Mouse (Mus musculus): ENCODE measurements at regions not wholly inside any gene's neighbourhood (a gene's known extent, or its start where the extent isn't known, plus 50 kb on each side); places are given as distances from the start of the nearest gene placed in this dataset.

DNA sequence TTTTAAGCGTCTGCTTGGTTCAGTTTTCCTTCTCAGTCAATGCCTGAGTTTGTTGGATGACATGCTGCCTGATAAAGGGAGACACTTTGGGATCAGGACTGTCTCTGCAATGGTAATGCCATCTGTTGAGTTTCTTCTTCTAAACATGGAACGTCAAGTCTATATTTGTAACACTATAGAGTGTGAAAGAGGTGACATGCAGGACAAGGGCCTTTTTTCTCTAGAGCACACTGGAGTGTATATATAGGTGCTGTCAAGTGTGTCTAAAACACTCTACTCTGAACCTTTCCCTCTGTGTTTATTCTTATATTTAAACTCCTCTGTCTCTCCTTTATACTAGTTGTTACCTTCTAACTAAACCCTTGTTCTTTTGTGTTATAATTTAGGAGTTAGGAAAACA is 299.6 kb downstream of the Epha7 start:
- Histone ChIP-seq H3K27ac (replicated peaks) (no peak overlapping the region), H3K27me3 (no peaks in the 10 kb centered on the region), H3K4me3 (no peak overlapping the region), H3K9me3 (no peaks in the 10 kb centered on the region), H3K36me3 (no peaks in the 10 kb centered on the region), H3K4me1 (replicated peaks) (no peaks in the 10 kb centered on the region; the same call in 1 of the 2 replicates), H3K4me2 (no peak overlapping the region), H3K9ac (no peak overlapping the region)
- ATAC-seq (ENCODE audit: low FRiP score, low read depth), result no peak
- WGBS, result 84% methylated on average over 2 of the region's 2 CpGs

DNA sequence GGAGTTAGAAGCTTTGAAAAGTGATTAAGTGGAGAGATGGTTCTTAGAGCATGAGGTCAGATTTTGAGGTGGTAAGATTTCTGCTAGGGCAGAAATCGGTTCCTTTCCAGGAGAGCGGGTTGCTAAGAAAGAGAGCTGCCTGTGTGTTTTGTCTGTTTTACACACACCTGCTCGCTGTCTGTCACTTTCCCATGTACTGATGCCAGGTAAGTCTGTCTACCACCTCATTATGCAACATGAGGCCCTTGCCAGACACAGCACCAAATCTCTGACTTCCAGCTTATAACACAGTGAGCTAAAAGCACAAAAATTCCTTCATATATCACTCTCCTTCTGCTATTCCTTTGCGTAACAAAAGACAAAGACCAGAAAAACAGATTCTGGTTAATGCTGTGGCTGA is 304.1 kb downstream of the Epha7 start:
- Histone ChIP-seq H3K4me1 (replicated peaks) (no peaks in the 10 kb centered on the region; the same call in 1 of the 2 replicates), H3K9ac (no peak overlapping the region), H3K9me3 (no peaks in the 10 kb centered on the region), H3K36me3 (no peaks in the 10 kb centered on the region), H3K27ac (replicated peaks) (no peak overlapping the region), H3K4me2 (no peak overlapping the region), H3K27me3 (no peaks in the 10 kb centered on the region), H3K4me3 (no peak overlapping the region)
- WGBS, result 94% methylated on average over 4 of the region's 4 CpGs
- ATAC-seq (ENCODE audit: low FRiP score, low read depth), result no peak

DNA sequence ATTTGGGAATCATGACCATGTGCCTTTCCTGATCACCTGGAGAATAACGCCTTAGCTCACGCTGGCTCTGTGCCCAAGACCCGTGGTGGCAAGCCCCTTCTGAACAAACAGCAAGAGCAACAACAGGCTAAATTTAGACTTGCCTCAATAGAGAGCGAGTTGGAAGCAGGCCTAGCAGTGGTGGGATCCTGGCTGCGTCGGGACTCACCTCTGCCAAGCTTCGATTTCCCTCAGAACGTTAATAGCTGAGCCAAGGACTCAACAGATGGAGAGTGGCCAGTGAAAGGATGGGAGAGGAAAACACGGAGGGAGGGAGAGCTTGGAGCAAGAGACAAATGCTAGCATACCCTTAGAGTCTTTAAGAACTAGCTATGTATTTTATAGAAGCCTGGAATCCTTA is 305.0 kb downstream of the Epha7 start:
- Histone ChIP-seq H3K9me3 (no peaks in the 10 kb centered on the region), H3K36me3 (no peaks in the 10 kb centered on the region), H3K9ac (no peak overlapping the region), H3K4me3 (no peak overlapping the region), H3K4me2 (no peak overlapping the region), H3K27me3 (no peaks in the 10 kb centered on the region), H3K27ac (replicated peaks) (no peak overlapping the region), H3K4me1 (replicated peaks) (no peaks in the 10 kb centered on the region; the same call in 1 of the 2 replicates)
- 54% methylated on average over 9 of the region's 9 CpGs for WGBS
- peak; percentile 92 for ATAC-seq (ENCODE audit: low FRiP score, low read depth)

DNA sequence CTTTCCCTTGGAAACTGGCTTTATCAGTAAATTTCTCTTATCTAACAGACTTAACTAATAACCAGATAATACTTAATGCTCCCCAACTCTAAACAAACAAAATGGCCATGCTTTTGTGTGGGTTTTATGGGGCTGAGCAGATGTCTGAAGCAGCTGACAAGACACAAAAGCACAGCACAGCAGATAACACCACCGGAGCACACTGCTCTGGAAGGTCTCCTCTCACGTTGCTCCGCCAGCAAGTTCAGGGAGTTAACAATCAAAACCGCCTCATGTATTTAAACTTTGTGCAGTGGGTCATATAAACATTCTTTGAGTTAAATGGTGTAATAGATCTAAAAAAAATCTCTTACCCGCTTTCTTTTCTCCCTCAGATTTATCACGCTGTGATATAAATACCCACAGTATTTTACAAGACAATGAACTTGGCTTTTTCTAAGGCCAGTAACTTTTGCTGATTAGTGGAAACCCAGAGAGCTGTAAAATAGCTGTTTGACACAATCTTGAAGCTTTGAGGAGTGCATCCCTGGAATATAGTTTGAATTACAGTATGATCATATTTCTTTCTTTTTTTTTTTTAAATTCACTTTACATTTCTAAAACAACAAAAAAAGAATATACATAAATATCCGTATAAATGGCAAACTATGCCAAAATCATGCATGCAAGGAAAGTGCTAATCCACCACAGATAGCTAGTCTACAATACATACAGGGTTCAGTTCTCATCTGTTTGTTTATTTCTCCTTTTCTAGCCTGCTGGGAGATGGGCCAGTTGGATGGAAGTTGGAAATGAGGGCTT is 305.9 kb downstream of the Epha7 start:
- Histone ChIP-seq H3K4me3 (no peak overlapping the region), H3K9ac (no peak overlapping the region), H3K27ac (replicated peaks) (no peak overlapping the region), H3K27me3 (no peaks in the 10 kb centered on the region), H3K36me3 (no peaks in the 10 kb centered on the region), H3K4me2 (no peak overlapping the region), H3K4me1 (replicated peaks) (no peaks in the 10 kb centered on the region; the same call in 1 of the 2 replicates), H3K9me3 (no peaks in the 10 kb centered on the region)
- ATAC-seq (ENCODE audit: low FRiP score, low read depth), result no peak
- 30% methylated on average over 7 of the region's 7 CpGs for WGBS

DNA sequence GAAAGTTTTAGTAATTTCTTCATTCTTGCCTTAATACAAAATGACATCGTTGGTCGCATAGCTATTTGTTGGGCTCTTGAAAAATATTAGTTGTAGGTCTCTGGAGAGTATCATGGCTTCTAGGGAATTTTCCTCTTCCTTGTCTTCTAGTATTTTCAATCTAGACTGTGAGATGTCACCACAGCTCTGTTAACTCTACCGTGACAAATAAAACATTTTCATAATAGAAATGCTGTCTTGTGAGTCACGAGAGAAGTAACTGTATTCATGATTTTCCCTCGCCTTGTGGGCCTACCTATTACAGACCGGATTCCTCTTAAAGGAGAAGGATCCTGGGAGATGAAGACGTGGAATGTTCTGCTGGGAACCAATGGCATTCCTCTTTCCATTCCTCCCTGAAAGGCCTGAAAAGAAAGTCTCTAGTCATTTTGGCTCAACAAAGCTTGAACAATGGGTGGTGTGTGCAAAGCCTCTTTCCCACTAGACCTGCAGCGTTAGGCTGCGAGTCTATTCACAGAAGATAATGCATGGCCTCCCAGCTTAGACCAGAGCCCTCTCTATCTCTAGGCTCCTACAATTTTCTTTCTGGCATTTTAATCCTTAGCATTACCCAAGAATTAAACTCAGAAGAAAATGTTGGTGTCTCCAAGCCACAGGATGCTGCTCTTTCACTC is 306.7 kb downstream of the Epha7 start:
- H3K36me3 ChIP-seq, result no peaks in the 10 kb centered on the region
- no peak overlapping the region for H3K27ac ChIP-seq (replicated peaks)
- ATAC-seq (ENCODE audit: low FRiP score, low read depth), result no peak
- H3K4me3 ChIP-seq, result no peak overlapping the region
- no peak overlapping the region for H3K9ac ChIP-seq
- H3K4me2 ChIP-seq, result no peak overlapping the region
- no peaks in the 10 kb centered on the region for H3K9me3 ChIP-seq
- WGBS, result 36% methylated on average over 9 of the region's 9 CpGs
- H3K27me3 ChIP-seq, result no peaks in the 10 kb centered on the region
- H3K4me1 ChIP-seq (replicated peaks), result no peaks in the 10 kb centered on the region; the same call in 1 of the 2 replicates

DNA sequence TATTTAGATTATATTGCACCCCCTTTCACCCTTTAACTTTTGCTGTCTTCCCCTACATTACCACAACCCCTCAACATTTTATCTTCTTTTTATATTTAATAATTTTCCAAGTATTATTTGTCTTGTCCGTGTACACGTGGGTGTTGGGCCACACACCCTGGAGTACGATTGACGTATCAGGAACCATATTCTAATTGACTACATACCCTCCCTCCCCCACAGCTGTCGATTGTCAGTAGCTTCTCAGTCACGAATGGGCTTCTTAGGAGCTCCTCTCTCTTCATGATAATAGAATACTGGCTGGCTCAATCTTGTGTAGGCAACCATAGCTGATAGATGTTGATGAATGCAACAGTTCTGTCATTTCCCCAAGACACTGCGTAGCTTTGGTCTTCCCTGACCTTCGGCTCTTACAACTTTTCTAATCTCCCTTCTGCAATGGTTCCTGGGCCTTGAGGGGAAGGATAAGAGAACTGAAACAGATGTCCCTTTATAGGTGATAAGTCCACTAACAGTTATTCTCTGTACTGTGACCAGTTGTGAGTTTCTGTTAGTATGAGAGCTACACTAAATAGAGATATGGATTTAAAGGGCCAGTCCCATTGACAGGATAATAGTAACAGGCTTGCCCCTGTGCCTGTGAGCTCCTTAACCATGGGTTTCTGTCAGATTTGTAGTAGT is 310.9 kb downstream of the Epha7 start:
- H3K9me3 ChIP-seq, result no peaks in the 10 kb centered on the region
- no peak overlapping the region for H3K4me2 ChIP-seq
- 91% methylated on average over 8 of the region's 8 CpGs for WGBS
- no peak for ATAC-seq (ENCODE audit: low FRiP score, low read depth)
- no peak overlapping the region for H3K4me3 ChIP-seq
- no peak overlapping the region for H3K27ac ChIP-seq (replicated peaks)
- no peaks in the 10 kb centered on the region for H3K4me1 ChIP-seq (replicated peaks)
- no peak overlapping the region for H3K9ac ChIP-seq
- H3K36me3 ChIP-seq, result no peaks in the 10 kb centered on the region
- no peaks in the 10 kb centered on the region for H3K27me3 ChIP-seq

DNA sequence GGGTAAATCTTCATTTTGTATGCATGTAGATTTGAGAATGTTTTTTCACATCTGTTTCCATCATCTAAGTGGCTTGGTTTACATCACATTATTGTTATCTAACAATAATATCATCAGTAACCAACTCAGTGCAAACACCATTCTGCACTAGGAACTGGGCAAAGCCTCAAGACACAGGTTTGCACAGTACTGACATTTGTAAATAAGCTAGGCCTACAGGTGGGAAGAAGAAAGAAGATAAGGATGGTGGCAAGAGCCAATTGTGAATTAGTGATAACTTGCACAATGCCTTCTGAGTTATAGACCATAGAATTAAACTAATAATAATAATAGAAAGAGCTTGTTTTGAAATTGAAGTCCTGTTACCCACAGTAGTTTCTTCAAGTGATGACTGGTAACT is 317.6 kb downstream of the Epha7 start:
- no peak for ATAC-seq (ENCODE audit: low FRiP score, low read depth)
- H3K4me2 ChIP-seq, result no peak overlapping the region
- H3K27me3 ChIP-seq, result no peaks in the 10 kb centered on the region
- no peak overlapping the region for H3K9ac ChIP-seq
- no peaks in the 10 kb centered on the region for H3K4me1 ChIP-seq (replicated peaks)
- H3K4me3 ChIP-seq, result no peak overlapping the region
- H3K36me3 ChIP-seq, result no peaks in the 10 kb centered on the region
- H3K9me3 ChIP-seq, result no peaks in the 10 kb centered on the region
- H3K27ac ChIP-seq (replicated peaks), result no peak overlapping the region

DNA sequence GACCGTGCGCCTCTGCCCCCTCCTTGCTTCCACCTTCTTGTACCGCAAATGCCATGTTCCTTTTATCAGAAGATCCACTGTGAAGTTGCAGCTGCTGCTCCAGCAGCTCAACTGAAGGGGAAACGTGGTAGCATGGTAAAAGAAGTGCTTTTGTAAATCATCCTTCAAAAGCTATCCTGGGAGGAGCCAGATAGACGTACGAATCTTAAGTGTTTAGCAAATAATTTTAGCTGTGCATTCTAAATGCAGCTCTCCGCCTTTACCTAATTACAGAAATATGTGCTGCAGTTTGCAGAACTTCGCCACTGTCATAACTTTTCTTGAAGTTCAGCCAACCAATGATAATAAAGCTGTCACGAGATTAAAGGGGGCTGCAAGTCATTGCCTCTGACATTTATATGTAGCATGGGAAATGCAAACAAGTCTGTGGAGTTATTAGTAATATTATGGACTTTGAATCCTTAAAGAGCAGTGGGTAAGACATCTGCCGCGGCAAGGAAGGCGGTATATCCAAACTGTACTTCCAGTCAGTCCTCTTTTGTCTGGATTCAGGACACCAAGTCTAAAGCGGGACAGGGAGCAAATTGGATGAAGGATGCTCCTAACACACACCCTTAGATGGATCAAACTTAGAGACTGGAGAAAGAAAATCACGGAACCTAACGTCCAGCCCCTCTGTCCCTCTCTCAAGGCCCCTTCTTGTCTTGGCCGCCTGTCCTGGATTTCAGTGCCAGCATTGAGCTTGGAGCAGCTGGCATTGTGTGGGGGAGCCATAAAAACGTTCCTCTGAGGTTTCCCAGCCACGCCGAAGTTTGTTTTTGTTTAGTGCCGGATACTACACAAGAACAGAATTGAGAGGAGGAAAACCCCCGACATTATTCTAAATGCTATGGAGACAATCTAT is 320.7 kb downstream of the Epha7 start:
- Histone ChIP-seq H3K9ac (no peak overlapping the region), H3K27me3 (no peaks in the 10 kb centered on the region), H3K4me3 (no peak overlapping the region), H3K36me3 (no peaks in the 10 kb centered on the region), H3K9me3 (no peaks in the 10 kb centered on the region), H3K27ac (replicated peaks) (no peak overlapping the region), H3K4me2 (no peak overlapping the region), H3K4me1 (replicated peaks) (no peaks in the 10 kb centered on the region)
- no peak for ATAC-seq (ENCODE audit: low FRiP score, low read depth)
- 66% methylated on average over 21 of the region's 21 CpGs for WGBS

DNA sequence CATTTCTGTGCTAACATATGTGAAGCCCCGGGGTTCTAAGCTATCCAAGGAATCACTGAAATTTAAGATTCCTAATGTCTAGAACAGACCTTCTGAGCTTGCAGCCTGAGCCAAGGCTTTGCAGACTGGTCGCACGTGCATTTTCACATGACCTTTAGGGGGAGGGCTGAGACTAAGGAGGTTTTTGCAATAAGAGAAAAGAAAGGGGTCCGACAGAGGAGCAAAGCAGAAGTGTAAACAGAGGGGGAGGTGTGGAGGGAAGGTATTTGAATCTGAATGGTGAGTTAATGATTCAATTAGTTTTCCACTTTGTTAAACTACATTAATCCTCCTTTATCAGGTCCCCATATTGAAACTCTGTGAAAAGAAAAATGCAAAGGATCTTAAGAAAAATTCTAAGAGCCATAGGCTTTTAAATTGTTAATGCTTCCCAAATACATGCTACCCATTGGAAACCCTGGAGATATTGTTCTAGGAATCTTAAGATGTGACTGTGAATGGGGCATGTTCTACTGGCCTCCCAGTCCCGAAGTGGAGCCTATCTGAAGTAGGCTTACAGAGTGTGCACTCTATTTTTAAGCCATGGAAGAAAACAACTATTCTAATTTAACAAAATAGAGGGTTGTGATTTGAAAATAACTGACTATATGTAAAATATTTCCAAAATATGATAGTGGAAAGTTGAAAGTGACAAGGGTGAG is 322.9 kb downstream of the Epha7 start:
- H3K27ac ChIP-seq (replicated peaks), result no peak overlapping the region
- H3K4me3 ChIP-seq, result no peak overlapping the region
- WGBS, result 18% methylated on average over 5 of the region's 5 CpGs
- H3K9me3 ChIP-seq, result no peaks in the 10 kb centered on the region
- no peaks in the 10 kb centered on the region for H3K36me3 ChIP-seq
- no peak overlapping the region for H3K4me2 ChIP-seq
- H3K4me1 ChIP-seq (replicated peaks), result no peaks in the 10 kb centered on the region
- H3K27me3 ChIP-seq, result no peaks in the 10 kb centered on the region
- no peak for ATAC-seq (ENCODE audit: low FRiP score, low read depth)
- H3K9ac ChIP-seq, result no peak overlapping the region

DNA sequence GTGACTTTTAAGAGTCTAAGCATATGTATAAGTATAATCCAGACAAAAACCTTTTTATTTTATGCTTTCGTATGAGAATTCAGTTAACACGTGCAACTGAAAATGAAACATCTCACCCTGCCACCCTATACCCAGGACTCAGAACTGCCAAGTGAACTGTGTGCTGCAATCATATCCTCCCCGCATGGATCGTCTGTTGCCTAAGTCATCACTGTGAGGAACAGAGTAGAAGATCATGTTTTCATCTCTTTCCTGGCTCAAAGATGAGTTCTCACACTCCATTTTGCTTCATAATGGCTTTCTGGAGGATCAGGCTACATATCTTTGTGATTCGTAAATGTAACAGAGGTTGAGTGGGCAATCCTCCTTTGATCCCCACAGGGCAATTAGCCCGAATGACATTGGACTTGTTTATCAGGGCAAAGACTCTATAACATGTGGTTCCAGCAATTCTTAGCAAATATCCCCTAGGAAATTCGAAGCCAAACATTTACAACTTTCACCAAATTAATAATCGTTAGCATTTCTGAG is 325.9 kb downstream of the Epha7 start:
- no peak overlapping the region for H3K27ac ChIP-seq (replicated peaks)
- no peaks in the 10 kb centered on the region for H3K4me1 ChIP-seq (replicated peaks)
- no peak overlapping the region for H3K4me2 ChIP-seq
- H3K36me3 ChIP-seq, result no peaks in the 10 kb centered on the region
- ATAC-seq (ENCODE audit: low FRiP score, low read depth), result no peak
- H3K9me3 ChIP-seq, result no peaks in the 10 kb centered on the region
- 83% methylated on average over 8 of the region's 8 CpGs for WGBS
- no peak overlapping the region for H3K4me3 ChIP-seq
- no peaks in the 10 kb centered on the region for H3K27me3 ChIP-seq
- no peak overlapping the region for H3K9ac ChIP-seq

DNA sequence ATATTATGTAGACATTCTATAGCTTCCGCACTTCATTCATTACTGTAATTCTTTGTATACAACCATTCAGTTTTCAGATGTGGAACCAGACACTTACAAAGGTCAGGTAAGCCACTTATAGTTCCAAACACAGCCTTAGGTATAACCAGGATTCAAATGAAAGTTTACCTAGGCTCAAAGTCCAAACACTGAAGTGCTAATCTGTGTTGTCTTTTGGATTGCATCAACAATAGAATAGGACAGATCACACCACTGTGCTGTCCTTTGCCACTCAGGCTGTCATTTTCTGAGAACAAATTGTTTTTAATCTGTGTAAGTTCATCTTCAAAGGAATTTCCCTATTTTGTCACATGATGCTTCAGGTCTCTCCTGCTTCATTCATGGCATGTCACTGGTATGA is 330.5 kb downstream of the Epha7 start:
- H3K27ac ChIP-seq (replicated peaks), result no peak overlapping the region
- no peaks in the 10 kb centered on the region for H3K27me3 ChIP-seq
- no peaks in the 10 kb centered on the region for H3K4me1 ChIP-seq (replicated peaks)
- no peak overlapping the region for H3K4me2 ChIP-seq
- H3K36me3 ChIP-seq, result no peaks in the 10 kb centered on the region
- H3K9me3 ChIP-seq, result no peaks in the 10 kb centered on the region
- ATAC-seq (ENCODE audit: low FRiP score, low read depth), result no peak
- no peak overlapping the region for H3K4me3 ChIP-seq
- H3K9ac ChIP-seq, result no peak overlapping the region
- 100% methylated on average over 1 of the region's 1 CpGs for WGBS

All from hindbrain, embryonic 15.5 days (tissue).